Mouse (Mus musculus): Measurements from ENCODE around the gene Pemt.

DNA sequence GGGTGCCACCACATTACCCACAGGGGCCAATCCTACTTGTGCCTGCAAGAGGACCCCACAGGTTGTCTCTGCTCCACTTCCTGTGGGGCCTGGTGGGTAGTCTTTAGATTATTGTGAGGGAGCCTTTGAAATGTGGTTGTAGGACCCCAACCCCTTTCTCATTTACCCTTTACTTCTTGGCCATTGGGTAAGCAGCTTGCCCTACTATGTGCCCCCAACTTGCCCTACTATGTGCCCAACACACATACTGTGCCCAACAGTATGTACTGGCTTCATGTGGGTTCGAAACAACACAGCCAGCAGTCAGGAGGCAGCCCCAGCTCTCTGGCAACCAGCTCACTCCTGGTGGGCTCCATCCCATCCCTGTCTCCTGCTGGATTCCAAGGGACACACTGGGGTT lies 78.5 kb downstream of the Pemt start:
- TF ChIP-seq POLR2A (IDR thresholded peaks at IDR 0.05; ENCODE audit: low read depth, low read length) (no peak), CTCF (IDR thresholded peaks at IDR 0.05; ENCODE audit: borderline replicate concordance, insufficient read depth, low read length) (no peak)
